Mouse (Mus musculus) thymus, adult 2 months (tissue): ENCODE data around the gene Fcgr3.

ENCODE experiments used
- CTCF ChIP-seq: fragments of 200-500 bp; IDR thresholded peaks from 2 replicates; pipeline ENCODE4 v1.5.1; 2012; ENCODE audit warnings: mild to moderate bottlenecking, control low read depth, low read length, moderate library complexity, borderline replicate concordance; ENCODE audit not compliant: control insufficient read depth, poor library complexity, insufficient read depth; ENCODE audit errors: extremely low read depth
- POLR2A ChIP-seq: fragments of 200-500 bp; IDR thresholded peaks from 2 replicates; pipeline ENCODE4 v1.6.1; 2012; ENCODE audit warnings: mild to moderate bottlenecking, low read length, control low read depth, moderate library complexity; ENCODE audit not compliant: control insufficient read depth, poor library complexity, insufficient read depth; ENCODE audit errors: extremely low read depth

- no peak for TF ChIP-seq POLR2A
- TF ChIP-seq CTCF = no peak
Measured at GRCm38 (mm10) chr1:171019311-171019950, 45.3 kb downstream of the Fcgr3 start.
